Mouse (Mus musculus): Measurements from ENCODE around the gene Ranbp9.
A peak's percentile ranks its signal among the peaks of the same experiment; 100 is the strongest.

The Ranbp9 gene

DNA sequence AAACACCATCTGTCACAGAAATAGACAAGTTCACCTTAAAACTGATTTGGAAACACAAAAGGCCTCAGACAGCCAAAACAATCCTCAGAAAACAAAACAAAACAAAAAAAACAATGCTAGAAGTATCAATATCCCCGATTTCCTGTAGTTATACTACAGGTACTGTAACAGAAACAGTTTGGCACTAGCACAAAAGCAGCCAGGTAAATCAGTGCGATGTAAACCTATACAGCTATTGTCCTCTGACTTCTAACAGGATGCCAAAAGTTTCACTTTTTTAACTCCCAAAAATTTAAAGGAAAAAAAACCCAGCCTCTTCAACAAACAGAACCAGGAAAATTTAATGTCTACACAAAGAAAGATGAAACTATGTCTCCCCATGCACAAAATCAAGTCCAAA lies 28.9 kb downstream of the Ranbp9 start:
- no peak for DNase-seq (ENCODE audit: low read depth, low spot score)

DNA sequence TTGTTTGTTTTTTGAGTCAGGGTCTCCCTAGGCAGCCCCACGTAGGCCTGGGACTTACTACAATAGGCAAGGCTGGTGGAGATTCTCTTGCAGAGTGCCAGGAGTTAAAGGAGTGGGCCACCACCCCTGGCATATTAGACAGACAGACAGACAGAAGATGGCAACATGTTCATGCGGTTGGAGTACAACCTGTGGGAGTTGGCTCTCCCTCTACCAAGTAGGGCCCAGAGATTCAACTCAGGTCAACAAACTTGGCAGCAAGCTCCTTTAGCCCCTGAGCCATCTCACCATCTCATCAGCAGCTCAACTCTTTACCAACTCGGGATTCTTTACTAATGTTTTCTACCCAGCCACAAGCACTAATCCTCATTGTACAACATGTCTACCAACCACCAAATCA lies 30.4 kb downstream of the Ranbp9 start:
- no peak for DNase-seq (ENCODE audit: low read depth, low spot score)

DNA sequence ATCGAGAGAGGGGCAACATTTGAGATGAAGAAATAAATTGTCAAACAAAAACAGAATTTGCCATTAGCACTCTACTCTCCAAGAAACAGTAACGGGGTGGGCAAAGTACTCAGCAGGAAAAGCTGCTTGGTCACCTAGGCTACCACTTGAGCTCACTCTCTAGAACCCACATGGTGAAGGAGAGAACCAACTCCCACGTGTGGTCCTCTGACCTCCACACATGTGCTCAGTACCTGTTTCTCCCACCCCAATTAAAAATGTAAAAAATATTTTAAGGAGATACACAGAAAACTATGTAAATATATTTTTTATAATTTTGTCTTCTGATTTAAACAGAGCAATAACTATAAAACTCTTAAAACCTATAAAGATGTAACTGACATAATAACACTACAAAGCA lies 33.4 kb downstream of the Ranbp9 start:
- no peak for DNase-seq (ENCODE audit: low read depth, low spot score)

DNA sequence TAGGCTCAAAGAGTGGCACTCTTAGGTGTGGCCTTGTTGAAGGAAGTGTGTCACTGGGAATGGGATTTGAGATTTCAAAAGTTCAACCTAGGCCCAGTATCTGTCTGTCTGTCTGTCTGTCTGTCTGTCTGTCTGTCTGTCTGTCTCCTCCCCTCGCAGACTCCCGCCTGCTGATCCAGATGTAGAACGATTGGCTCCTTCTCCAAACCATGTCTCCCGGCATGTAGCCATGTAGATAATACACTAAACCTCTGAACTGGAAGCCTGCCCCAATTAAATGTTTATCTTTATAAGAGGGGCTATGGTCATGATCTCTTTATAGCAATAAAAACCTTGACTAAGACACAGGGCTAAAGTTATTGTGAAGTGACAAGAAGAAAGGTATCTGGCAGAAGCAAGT lies 35.3 kb downstream of the Ranbp9 start:
- no peak for DNase-seq (ENCODE audit: low read depth, low spot score)

DNA sequence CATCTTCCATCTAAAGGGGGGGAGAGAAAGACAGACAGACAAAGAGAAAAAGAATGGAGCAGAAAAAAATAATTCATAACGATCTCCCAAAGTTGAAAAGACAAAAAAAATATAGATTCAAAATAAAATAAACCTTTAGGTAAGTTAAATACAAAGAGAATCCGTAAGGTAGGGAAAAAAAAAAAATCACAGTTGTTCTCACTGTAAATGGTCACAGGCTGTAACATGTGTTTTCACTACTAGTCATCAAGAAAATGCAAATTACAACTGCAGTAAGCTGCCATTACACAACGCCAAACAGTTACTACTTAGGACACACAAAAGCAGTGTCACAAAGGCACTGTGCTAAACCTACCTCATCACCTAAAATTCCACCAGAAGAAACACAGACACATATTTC lies 36.4 kb downstream of the Ranbp9 start:
- peak; percentile 26 for DNase-seq (ENCODE audit: low read depth, low spot score)

GRCm38 (mm10) chr13:43443706-43444105 lies 37.4 kb downstream of the Ranbp9 start:
- no peak for DNase-seq (ENCODE audit: low read depth, low spot score)

DNA sequence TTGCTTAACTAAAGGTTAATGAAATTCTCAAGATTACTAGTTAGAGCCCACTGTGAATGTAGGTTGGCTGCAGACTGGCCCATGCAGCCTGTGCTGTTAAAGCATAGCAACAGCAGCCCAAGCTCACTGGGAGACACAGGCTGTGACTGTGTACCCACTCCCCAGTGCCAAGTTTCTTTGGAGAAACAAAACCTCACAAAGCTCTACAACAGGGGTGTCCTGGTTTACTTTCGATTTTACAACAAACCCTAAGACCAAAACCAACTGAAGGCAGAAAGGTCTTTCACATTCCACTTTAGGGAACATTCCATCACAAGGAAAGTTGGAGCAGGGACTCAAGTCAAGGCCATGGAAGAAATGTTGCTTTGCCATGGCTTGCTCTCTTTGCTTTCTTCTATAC lies 38.5 kb downstream of the Ranbp9 start:
- DNase-seq (ENCODE audit: low read depth, low spot score), result no peak

DNA sequence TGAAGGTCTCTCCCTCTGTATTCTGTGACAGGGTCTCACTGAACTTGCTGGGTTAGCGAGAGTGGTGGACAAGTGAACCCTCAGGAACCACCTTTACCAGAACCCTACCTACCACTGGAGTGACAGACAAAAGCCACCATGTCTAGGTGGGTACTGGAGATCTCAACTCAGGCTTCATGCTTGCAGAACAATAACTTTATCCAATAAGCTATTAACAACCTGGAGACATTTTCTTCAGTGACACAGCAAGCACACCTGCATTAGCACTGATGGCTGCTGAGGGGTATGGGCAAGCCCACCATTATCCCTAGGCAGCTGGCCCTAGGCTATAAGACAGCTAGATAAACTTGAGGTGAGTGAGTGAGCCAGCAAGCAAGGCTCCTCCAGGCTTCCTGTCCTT lies 40.7 kb downstream of the Ranbp9 start:
- no peak for DNase-seq (ENCODE audit: low read depth, low spot score)

GRCm38 (mm10) chr13:43433395-43433794 lies 47.7 kb downstream of the Ranbp9 start:
- DNase-seq (ENCODE audit: low read depth, low spot score), result peak; percentile 36

DNA sequence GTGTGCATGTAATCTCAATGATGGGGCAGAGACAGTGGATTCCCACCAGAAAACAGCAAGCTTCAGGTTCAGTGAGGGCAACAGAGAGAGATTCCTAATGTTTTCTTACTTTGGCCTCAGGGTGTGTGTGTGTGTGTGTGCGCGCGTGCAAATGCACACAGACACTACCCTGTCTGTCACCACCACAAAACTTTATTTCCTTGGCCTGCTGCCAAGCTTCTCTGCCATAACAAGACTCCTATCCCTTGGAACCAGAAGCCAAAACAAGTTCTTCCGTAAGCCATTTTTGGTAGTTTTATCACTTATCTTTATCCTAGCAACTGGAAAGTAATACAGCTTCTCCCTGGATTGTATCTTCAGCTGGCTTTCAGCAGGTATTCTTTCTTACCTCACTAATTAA lies 52.6 kb downstream of the Ranbp9 start:
- no peak for DNase-seq (ENCODE audit: low read depth, low spot score)

GRCm38 (mm10) chr13:43415249-43415648 lies 65.8 kb downstream of the Ranbp9 start:
- DNase-seq (ENCODE audit: low read depth, low spot score), result no peak

DNA sequence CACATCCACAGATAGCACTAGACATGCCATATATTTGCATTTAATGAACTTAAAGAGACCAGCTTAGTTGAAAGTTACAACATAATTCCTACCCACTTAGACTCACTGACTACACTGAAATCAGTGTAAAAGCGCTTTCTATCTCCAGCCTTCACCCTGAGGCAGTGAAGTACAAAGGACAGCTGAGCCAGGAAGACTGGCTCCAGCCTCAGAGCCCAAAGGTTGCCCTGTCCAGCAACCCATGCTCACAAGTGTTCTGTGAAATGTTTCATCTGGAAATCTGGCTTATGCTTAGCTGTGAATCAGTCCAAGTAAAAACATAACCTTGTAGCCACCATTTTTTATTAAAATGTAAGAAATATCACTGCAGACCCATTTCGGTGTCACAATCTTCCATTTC lies 67.5 kb downstream of the Ranbp9 start:
- no peak for DNase-seq (ENCODE audit: low read depth, low spot score)

GRCm38 (mm10) chr13:43412311-43412710 lies 68.8 kb downstream of the Ranbp9 start:
- no peak for DNase-seq (ENCODE audit: low read depth, low spot score)

DNA sequence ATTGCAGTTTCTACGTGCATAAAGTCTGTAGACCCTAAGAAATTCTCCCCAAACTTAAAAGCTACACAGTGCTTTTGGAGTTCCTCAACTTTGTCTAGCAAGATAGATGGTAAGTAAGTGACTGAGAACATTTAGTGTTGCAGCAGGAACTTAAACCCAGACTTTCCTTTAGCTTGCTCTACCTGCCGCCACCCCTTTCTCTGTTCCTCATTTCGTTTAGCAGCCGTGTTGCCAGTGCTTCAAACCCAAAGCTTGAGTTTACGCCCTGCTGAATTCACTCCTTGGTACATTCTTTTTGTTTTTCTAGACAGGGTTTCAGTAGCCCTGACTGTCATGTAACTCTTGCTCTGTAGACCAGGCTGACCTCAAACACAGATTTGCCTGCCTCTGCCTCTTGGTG lies 81.5 kb downstream of the Ranbp9 start:
- DNase-seq (ENCODE audit: low read depth, low spot score), result no peak

- DNase-seq (ENCODE audit: low read depth, low spot score), result peak; percentile 95
Measured at GRCm38 (mm10) chr13:43398297-43399080, 82.6 kb downstream of the Ranbp9 start, which contains the start of gene Nol7. Gene Nol7, plus strand, starts transcription at chr13:43398390.

DNA sequence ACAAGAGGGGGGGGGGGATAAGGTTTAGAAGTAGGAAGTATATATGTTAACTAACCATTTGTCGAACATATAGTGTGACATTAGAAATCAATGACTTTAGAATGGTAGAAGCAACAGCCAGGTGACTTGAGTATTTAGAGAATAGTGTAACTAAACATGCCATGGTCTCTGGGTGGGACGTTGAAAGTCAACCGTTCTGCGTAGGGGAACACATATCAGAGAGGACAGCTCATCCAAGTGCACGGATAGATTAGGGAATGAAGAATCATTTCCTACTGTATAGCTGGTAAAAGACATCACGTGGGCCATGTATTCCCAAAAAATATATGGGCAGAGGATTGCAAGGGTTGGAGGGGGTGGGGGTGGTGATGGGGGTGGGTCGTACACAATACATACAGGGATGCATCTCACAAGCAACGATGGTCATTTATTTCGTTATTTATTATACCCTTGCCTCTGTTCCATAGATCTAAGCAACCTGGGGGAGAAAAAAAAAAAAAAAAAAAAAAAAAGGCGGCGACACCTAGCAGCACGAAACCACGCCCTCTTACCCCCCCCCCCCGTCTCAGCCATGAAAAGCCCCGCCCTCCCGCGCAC lies 83.3 kb downstream of the Ranbp9 start:
- DNase-seq (ENCODE audit: low read depth, low spot score), result peak; percentile 7

DNA sequence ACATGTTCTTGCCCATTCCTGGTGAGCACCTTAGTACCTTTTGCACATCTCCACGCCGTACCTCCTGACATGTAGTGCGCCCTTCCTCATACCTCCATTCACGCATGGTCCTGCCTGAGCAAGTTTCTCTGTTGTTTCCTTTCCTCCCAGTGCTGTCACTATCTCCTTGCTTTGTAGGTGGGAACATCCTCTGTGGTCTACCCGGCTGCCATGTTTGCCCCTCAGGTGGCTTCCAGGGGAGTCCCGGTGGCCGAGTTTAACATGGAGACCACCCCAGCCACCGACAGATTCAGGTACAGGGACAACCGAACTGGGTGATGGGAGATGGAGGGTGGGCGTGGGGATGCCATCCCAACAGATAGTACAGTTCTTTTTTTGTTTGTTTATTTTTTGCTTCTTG lies 95.8 kb downstream of the Ranbp9 start:
- DNase-seq (ENCODE audit: low read depth, low spot score), result no peak

- DNase-seq (ENCODE audit: low read depth, low spot score), result no peak
Measured at GRCm38 (mm10) chr13:43379989-43380388, 101.1 kb downstream of the Ranbp9 start.

- DNase-seq (ENCODE audit: low read depth, low spot score), result no peak
Measured at GRCm38 (mm10) chr13:43374918-43375432, 106.1 kb downstream of the Ranbp9 start.

DNA sequence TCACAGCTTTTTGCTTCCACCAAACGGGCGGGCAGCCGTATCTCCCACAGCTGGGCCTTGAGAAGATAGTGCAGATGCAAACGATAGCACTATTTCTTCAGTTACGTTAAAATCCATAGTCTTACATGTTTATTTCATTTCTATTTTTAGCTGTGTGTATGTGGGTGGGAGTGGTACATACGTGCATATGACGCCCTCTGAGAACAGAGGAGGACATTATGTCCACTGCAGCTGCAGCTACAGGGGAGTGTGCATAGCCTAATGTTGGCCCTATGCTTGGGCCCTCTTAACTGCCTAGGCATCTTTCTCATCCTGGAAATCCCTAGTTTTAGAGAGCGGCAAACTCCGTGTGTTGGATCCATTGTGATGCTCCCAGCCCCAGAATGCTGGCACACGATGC lies 106.9 kb downstream of the Ranbp9 start:
- no peak for DNase-seq (ENCODE audit: low read depth, low spot score)

- DNase-seq (ENCODE audit: low read depth, low spot score), result no peak
Measured at GRCm38 (mm10) chr13:43372892-43373291, 108.2 kb downstream of the Ranbp9 start.

- DNase-seq (ENCODE audit: low read depth, low spot score), result no peak
Measured at GRCm38 (mm10) chr13:43370063-43370462, 111.0 kb downstream of the Ranbp9 start.

DNA sequence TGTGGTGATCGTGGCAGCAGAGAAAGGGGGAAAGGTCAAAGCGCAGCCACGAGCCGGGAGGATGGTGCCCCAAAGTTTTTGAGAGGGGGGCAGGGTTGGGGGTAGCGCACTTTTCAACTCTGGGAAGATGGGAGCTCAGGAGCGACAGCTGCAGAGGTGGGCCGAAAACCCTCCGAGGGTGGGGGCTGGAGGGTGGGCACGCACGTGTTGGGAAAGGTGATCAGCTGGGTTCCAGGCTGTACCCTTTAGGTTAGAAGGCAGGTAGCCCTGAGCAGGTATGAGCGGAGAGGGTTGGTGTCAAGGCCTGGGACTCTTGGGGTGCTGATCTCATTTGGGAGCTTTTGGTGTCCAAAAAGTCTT lies 115.3 kb downstream of the Ranbp9 start:
- DNase-seq (ENCODE audit: low read depth, low spot score), result no peak
